22 mouse cellular contexts compared by ENCODE assay signal in the genomic region with DNA sequence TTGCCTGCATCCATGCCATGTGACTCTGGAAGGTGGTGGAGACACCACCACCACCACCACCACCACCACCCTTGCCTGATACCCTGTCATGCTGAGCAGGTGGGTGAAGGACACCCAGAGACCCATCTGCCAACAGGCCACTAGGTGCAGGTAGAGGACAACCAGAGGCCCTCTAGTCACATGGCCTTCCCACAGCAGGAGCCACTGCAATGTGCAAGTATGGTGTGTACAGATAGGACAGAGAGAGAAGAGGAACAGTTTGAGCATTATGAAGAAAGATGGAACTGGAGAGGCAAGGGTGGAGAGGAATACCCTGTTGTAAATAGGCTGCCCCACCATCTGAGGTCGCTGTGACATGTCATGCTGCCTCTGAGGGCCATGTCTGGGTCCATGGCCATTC.
"Had no signal": no experiment of that assay in that cellular context is flagged by ENCODE, and none has a peak within 500 bp of the region (broad histone marks: within the 10 kb centered on the region; RNA-seq: fewer than 3 reads in every experiment).

No protein-coding gene starts in this region.

- H3K9me3 ChIP-seq: forebrain, embryonic 15.5 days; heart, embryonic 12.5 days; hindbrain, embryonic 10.5 days; hindbrain, embryonic 12.5 days; limb, embryonic 10.5 days; limb, embryonic 12.5 days; liver, embryonic 13.5 days had no signal

- H3K9ac ChIP-seq: forebrain, embryonic 15.5 days; forebrain, postnatal 0 days; heart, embryonic 12.5 days; hindbrain, embryonic 12.5 days; hindbrain, embryonic 14.5 days; limb, embryonic 12.5 days; liver, embryonic 13.5 days had no signal

- H3K27ac ChIP-seq: forebrain, embryonic 15.5 days; heart, adult 2 months; hindbrain, embryonic 10.5 days; hindbrain, embryonic 12.5 days; hindbrain, embryonic 14.5 days; layer of hippocampus, adult 2 months; left cerebral cortex, adult 2 months; limb, embryonic 10.5 days; limb, embryonic 12.5 days; liver, embryonic 13.5 days had no signal

- H3K36me3 ChIP-seq: forebrain, embryonic 15.5 days; heart, embryonic 12.5 days; hindbrain, embryonic 10.5 days; hindbrain, embryonic 12.5 days; limb, embryonic 10.5 days; limb, embryonic 12.5 days; liver, embryonic 13.5 days had no signal

- ATAC-seq: forebrain, embryonic 15.5 days; forebrain, postnatal 0 days; hindbrain, embryonic 16.5 days; inflammation-experienced regulatory T-cells, adult 6 months; intestine, embryonic 16.5 days had no signal

- H3K4me2 ChIP-seq: forebrain, embryonic 15.5 days; heart, embryonic 12.5 days; hindbrain, embryonic 12.5 days; hindbrain, embryonic 14.5 days; limb, embryonic 12.5 days; liver, embryonic 13.5 days had no signal

- H3K4me3 ChIP-seq: forebrain, embryonic 15.5 days; heart, adult 2 months; heart, embryonic 12.5 days; hindbrain, embryonic 10.5 days; hindbrain, embryonic 12.5 days; layer of hippocampus, adult 2 months; left cerebral cortex, adult 2 months; limb, embryonic 10.5 days; limb, embryonic 12.5 days; liver, embryonic 13.5 days had no signal

- DNase-seq: forebrain, postnatal 0 days; gastrocnemius, postnatal 25 days; heart, adult 2 months; heart, postnatal 10 days; heart, postnatal 4 days; kidney, adult 9 months; kidney, postnatal 10 days; kidney, postnatal 25 days; kidney, postnatal 4 days; liver, embryonic 13.5 days had no signal
